Mouse (Mus musculus) ES-E14 (cell line): ENCODE data around the gene Atrip.

ENCODE experiments used
- HCFC1 ChIP-seq: IDR thresholded peaks from 2 replicates; pipeline ENCODE4 v1.6.1; 2012; ENCODE audit warnings: low read length, inconsistent platforms, borderline replicate concordance; ENCODE audit not compliant: insufficient read depth
- MAFK ChIP-seq: IDR thresholded peaks from 2 replicates; pipeline ENCODE4 v1.6.1; 2014; ENCODE audit warnings: mild to moderate bottlenecking, low read depth, low read length, inconsistent platforms; ENCODE audit not compliant: insufficient read depth
- ZC3H11A ChIP-seq: IDR thresholded peaks from 2 replicates; pipeline ENCODE4 v1.6.1; 2012; ENCODE audit warnings: low read depth, mild to moderate bottlenecking, inconsistent platforms, low read length, borderline replicate concordance

- TF ChIP-seq MAFK (no peak), HCFC1 (no peak), ZC3H11A (no peak)
Observed at GRCm38 (mm10) chr9:109060898-109061295, 13.0 kb downstream of the Atrip start.
